Mouse (Mus musculus) hindbrain, embryonic 16.5 days (tissue): ENCODE data around the gene Kif9. TPM values are rescaled to one million over a fixed set of nuclear protein-coding genes. Genes with fewer than 3 reads are reported as not detected.
A peak's percentile ranks its signal among the peaks of the same experiment; 100 is the strongest.

Source experiments
- ATAC-seq: fragments of 200-750 bp; cut with Nextera tagmentation; 2 replicates; pipeline ENCODE4 v1.8.0; 2017; ENCODE audit warnings: moderate TSS enrichment, moderate library complexity
- H3K27ac ChIP-seq: fragments of 300-500 bp; sonication (generic); 2 replicates; pipeline ENCODE4 v1.5.1; 2014; ENCODE audit warnings: low read depth, mild to moderate bottlenecking, control low read depth, low read length, moderate library complexity
- H3K27me3 ChIP-seq: fragments of 300-500 bp; sonication (generic); replicated peaks from 2 replicates; pipeline ENCODE4 v1.6.1; 2014; ENCODE audit warnings: low read length; ENCODE audit not compliant: control insufficient read depth, insufficient read depth
- H3K36me3 ChIP-seq: fragments of 300-500 bp; sonication (generic); 2 replicates; pipeline ENCODE4 v1.6.1; 2014; ENCODE audit warnings: mild to moderate bottlenecking, low read length, moderate library complexity, mixed read lengths; ENCODE audit not compliant: control insufficient read depth, insufficient read depth
- H3K4me1 ChIP-seq: fragments of 300-500 bp; sonication (generic); 2 replicates; pipeline ENCODE4 v1.6.1; 2014; ENCODE audit warnings: low read depth, low read length; ENCODE audit not compliant: control insufficient read depth, insufficient read depth
- H3K4me2 ChIP-seq: fragments of 300-500 bp; sonication (generic); 2 replicates; pipeline ENCODE4 v1.6.1; 2014; ENCODE audit warnings: mild to moderate bottlenecking, low read length, control low read depth, moderate library complexity
- H3K4me3 ChIP-seq: fragments of 300-500 bp; sonication (generic); 2 replicates; pipeline ENCODE4 v1.5.1; 2014; ENCODE audit warnings: mild to moderate bottlenecking, low read length, control low read depth, moderate library complexity
- H3K9ac ChIP-seq: fragments of 300-500 bp; sonication (generic); 2 replicates; pipeline ENCODE4 v1.6.1; 2014; ENCODE audit warnings: low read depth, mild to moderate bottlenecking, control low read depth, low read length, moderate library complexity
- H3K9me3 ChIP-seq: fragments of 300-500 bp; sonication (generic); 2 replicates; pipeline ENCODE4 v1.6.1; 2014; ENCODE audit warnings: mild to moderate bottlenecking, low read length, moderate library complexity; ENCODE audit not compliant: control insufficient read depth
- WGBS: fragments of 180-500 bp; shearing (Covaris S2); extraction: QIAGEN DNeasy Blood & Tissue Kit; methylation state at CpG from one replicate; pipeline ENCODE4 v1.1.7; 2014; 5-methylcytosine and 5-hydroxymethylcytosine counted together
- polyA plus RNA-seq: library from polyadenylated mRNA; unstranded; fragments of >200 nt; fragmentation: Nextera tagmentation; extraction: Ambion mirVana; gene quantifications from 2 replicates; pipeline ENCODE4 v1.2.1, GENCODE M21; 2015

Kif9 gene
- polyA plus RNA-seq, 1 experiment from 2014 or later = 6.1 TPM

DNA sequence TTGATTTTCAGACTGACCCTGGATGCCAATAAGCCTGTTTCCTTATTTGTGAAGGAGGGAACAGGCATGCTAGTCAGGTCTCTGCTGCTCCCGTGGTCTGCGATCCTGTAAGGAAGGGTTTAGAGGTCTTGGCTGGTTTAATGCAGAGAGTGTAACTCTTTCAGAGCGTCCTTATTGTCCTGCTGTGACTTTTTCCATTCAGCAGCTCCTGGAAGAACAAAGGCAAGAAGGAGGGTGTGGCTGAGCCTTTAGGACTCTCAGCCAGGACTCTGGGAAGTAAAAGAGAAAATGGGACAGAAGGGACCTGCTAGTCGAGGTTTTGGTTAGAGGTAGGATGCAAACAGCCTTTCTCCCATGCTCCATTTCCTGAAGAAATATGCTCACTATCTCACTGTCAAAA is 12.1 kb downstream of the Kif9 start:
- peaks cover 2% of the 10 kb centered on the region; the same call in 1 of the 2 replicates for H3K9me3 ChIP-seq
- 13% methylated on average over 4 of the region's 4 CpGs for whole genome bisulfite sequencing
- H3K4me1 ChIP-seq = no peaks in the 10 kb centered on the region
- no peak overlapping the region for H3K9ac ChIP-seq
- no peak overlapping the region for H3K27ac ChIP-seq
- ATAC-seq = no peak
- H3K4me2 ChIP-seq = no peak overlapping the region
- no peaks in the 10 kb centered on the region; the same call in 1 of the 2 replicates for H3K36me3 ChIP-seq
- no peaks in the 10 kb centered on the region; the same call in 1 of the 2 replicates for H3K27me3 ChIP-seq
- no peak overlapping the region for H3K4me3 ChIP-seq

DNA sequence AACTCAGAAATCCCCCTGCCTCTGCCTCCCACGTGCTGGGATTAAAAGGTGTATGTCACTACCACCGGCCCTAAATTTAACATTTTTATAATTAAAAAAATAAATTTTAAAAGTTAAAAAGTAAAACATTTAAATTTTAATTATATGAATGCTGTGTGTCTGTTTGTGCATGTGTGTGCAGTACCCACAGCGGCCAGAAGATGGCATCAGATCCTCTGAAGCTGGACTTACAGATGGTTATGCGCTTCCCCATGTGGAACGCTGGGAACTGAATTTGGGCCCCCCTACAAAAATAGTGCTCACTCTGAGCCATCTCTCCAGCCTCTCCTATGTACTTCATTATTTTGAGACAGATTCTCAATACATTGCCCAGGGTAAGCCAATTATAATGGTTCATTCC is 14.2 kb downstream of the Kif9 start:
- H3K4me2 ChIP-seq = no peak overlapping the region
- no peak for ATAC-seq
- no peak overlapping the region for H3K27ac ChIP-seq
- H3K9me3 ChIP-seq = peaks cover 2% of the 10 kb centered on the region; the same call in 1 of the 2 replicates
- H3K27me3 ChIP-seq = no peaks in the 10 kb centered on the region
- no peaks in the 10 kb centered on the region for H3K4me1 ChIP-seq
- no peak overlapping the region for H3K4me3 ChIP-seq
- H3K9ac ChIP-seq = no peak overlapping the region
- 66% methylated on average over 5 of the region's 5 CpGs for WGBS
- H3K36me3 ChIP-seq = no peaks in the 10 kb centered on the region; the same call in 1 of the 2 replicates

DNA sequence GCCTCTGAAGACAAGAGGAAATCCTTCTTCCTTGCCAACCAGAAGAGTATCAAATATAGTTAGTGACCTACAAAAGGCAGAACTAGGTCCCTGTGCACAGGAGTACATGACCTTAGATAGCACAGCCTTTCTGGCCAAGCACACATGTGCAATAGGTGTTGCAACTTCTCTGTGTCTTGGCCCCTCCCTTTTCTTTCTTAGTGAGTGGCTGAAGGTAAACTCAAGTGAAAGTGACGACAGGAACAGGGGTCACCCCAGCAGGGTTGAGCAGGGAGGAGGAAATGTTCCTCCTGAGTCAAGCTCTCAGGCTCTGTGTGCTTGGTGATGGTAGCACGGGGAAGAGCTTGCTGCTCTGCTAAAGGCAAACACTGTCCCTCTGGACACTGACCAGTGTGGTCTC is 49.0 kb downstream of the Kif9 start:
- 55% methylated on average over 2 of the region's 2 CpGs for WGBS
- H3K4me3 ChIP-seq = no peak overlapping the region
- no peak overlapping the region for H3K9ac ChIP-seq
- H3K36me3 ChIP-seq = no peaks in the 10 kb centered on the region
- no peak for ATAC-seq
- H3K27ac ChIP-seq = no peak overlapping the region
- H3K27me3 ChIP-seq = no peaks in the 10 kb centered on the region
- H3K4me1 ChIP-seq = 0 out of 2 replicates have a peak, but pooled peaks cover 2% of the 10 kb centered on the region
- H3K4me2 ChIP-seq = no peak overlapping the region
- no peaks in the 10 kb centered on the region for H3K9me3 ChIP-seq

DNA sequence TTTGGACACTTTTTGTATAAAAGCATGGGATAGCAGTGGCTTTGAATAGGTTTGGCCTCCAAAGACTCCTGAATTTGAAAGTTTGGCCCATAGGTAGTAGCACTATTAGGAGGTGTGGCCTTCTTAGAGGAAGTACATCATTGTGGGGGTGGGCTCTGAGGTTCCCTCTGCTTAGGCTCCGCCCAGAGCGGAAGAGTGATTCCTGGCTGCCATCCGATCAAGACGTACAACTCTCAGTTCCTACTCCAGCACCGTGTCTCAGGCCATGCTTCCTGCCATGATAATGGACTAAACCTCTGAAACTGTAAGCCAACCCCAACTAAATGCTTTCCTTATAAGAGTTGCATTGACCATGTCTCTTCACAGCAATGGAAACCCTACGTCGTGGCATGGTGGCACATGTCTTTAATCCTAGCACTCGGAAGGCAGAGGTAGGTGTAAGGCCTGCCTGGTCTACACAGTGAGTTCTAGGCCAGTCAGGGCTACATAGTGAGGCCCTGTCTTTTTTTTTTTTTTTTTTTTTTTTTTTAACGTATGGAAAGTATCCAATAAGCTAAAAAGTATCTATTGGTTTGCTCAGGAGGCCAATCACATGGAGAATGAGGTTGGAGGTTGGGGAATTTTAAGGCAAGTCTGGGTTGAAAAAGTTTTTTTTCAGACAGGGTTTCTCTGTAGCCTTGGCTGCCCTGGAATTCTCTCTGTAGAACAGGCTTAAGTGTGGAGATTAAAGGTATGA is 52.4 kb downstream of the Kif9 start:
- H3K4me3 ChIP-seq = no peak overlapping the region
- no peak overlapping the region for H3K9ac ChIP-seq
- no peak for ATAC-seq
- no peak overlapping the region for H3K4me2 ChIP-seq
- no peak overlapping the region for H3K27ac ChIP-seq
- H3K27me3 ChIP-seq = no peaks in the 10 kb centered on the region
- 39% methylated on average over 9 of the region's 9 CpGs for WGBS
- no peaks in the 10 kb centered on the region for H3K9me3 ChIP-seq
- H3K4me1 ChIP-seq = peaks cover 12% of the 10 kb centered on the region
- H3K36me3 ChIP-seq = no peaks in the 10 kb centered on the region

DNA sequence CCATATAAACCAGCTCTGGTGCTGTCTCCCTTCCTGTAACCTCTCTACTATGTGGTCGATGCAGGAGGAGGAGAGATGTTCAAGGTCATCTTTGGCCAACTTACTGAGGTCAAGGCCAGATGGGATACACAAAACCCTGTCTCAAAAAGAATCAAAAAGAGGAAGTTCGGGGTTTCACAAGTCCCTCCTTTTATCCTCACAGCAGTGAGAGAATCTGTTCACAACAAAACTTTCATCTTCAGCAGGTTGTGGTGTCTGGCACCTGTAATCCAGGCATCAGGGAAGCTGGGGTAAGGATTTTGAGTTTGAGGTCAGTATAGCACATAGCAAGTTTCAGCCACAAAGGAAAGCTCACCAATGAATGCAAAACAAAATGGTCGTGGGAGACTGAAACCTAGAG is 53.9 kb downstream of the Kif9 start:
- no peak overlapping the region for H3K4me2 ChIP-seq
- no peaks in the 10 kb centered on the region for H3K36me3 ChIP-seq
- peaks cover 26% of the 10 kb centered on the region for H3K4me1 ChIP-seq
- H3K27ac ChIP-seq = no peak overlapping the region
- no peak for ATAC-seq
- no peak overlapping the region for H3K9ac ChIP-seq
- H3K9me3 ChIP-seq = no peaks in the 10 kb centered on the region
- 69% methylated on average over 3 of the region's 3 CpGs for WGBS
- no peak overlapping the region for H3K4me3 ChIP-seq
- H3K27me3 ChIP-seq = no peaks in the 10 kb centered on the region

DNA sequence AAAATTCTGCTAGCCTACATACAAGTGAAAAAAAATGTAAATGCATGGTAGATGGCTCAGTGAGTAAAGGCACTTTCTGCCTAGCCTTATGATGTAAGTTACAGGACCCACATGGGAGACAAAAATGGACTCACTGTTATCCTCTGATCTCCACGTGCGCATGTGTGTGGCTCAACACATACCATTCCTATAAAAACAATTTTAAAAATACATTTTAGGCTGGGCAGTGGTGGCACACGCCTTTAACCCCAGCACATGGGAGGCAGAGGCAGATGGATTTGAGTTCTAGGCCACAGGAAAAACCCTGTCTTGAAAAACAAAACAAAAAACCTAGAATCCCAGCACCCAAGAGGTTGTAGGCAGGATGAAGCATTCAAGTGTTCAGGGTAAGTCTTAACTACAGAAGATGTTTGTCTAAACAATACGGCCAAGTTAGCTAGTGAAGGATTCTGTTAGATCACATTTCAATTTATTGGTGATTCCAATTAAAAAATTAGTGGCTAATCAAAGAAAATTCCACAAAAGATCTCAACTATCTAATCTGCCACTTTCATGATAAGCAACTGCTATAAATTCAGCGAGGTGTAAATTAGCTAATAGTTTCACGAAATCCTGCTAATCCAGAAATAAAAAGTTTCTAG is 54.5 kb downstream of the Kif9 start:
- Histone ChIP-seq H3K27ac (no peak overlapping the region; the same call in 1 of the 2 replicates), H3K4me2 (peak overlapping the region; percentile 58), H3K9ac (peak overlapping the region; percentile 100), H3K9me3 (no peaks in the 10 kb centered on the region), H3K4me1 (peaks cover 27% of the 10 kb centered on the region), H3K4me3 (peak overlapping the region; percentile 100), H3K27me3 (no peaks in the 10 kb centered on the region), H3K36me3 (no peaks in the 10 kb centered on the region)
- 32% methylated on average over 6 of the region's 6 CpGs for WGBS
- no peak for ATAC-seq

DNA sequence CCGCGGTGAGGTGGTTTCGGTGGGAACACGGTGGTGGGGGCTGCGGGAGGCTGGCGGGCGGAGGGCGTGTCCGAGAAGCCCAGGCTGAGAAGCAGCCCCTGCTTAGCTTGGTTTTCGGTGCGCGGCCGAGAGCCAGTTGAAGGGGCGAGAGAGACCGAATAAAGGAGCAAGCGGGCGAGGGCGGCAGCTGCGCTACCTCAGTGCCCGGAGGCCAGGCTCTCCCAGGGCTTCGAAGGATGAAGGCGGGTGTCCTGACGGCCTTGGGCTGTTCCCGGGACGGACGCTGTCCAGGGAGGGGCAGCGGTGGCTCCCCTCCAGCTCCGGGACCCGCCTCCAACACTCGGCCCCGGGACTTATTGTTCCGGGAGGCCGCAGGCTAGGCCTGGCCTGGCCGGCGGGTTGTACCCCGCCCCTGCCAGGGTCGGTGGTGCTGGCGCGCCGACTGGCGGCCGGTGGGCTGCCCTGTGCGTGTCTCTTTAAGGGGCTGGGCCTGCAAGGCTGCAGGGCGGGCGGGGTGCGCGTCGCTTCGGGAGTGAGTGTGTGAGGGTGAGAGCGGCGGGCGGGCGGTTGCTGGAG is 55.2 kb downstream of the Kif9 start:
- peak overlapping the region; percentile 100 for H3K27ac ChIP-seq
- no peaks in the 10 kb centered on the region for H3K36me3 ChIP-seq
- ATAC-seq = peak; percentile 99
- no peaks in the 10 kb centered on the region for H3K9me3 ChIP-seq
- peaks cover 27% of the 10 kb centered on the region for H3K4me1 ChIP-seq
- peak overlapping the region; percentile 100 for H3K9ac ChIP-seq
- H3K4me2 ChIP-seq = peak overlapping the region; percentile 58
- no peaks in the 10 kb centered on the region for H3K27me3 ChIP-seq
- peak overlapping the region; percentile 100 for H3K4me3 ChIP-seq
- WGBS = under 1% methylated on average over 47 of the region's 53 CpGs

DNA sequence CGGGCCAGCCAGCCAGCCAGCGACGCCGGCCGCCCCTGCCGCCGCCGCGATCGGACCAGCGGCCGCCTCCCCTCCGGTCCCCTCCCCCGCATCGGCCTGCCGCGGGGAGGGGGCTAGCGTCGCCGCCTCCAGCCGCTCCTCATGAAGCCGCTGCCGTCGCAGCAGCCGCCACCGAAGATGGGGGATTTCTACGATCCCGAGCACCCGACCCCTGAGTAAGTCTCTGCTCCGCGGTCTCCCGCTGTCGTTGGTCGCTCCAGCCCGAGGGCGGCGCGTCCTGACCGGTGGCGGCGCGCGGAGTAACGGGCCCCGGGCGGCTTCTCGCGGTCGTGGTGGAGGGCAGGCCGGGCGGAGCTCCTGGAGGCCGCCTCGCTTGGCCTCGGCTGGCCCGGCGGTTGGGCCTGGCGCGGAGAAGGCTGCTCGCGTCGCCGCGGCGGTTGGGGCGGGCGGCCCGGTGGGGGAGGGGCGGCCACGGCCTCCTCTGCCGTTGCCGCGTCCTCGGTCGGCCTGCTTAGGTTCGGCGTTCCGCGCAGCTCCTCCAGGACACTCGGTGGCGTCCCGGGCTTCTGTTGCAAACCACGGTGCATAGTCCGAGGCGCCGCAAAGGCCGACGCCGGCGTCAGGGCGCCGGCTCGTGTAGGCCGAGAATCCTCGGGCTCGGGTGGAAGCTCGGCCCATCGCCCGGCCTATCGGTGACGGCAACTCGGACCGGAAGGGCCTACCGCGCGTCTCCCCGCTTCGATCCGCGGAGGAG is 56.0 kb downstream of the Kif9 start, which contains the start of gene Setd2:
Setd2 (plus strand) TSS at position 60 of the 754 bp plus-strand sequence.
- Histone ChIP-seq H3K4me2 (peak within 1 kb of the TSS; percentile 88), H3K27ac (peak within 1 kb of the TSS; percentile 100), H3K36me3 (no peaks in the 10 kb centered on the region), H3K4me3 (peak within 1 kb of the TSS; percentile 100), H3K27me3 (no peaks in the 10 kb centered on the region), H3K9ac (peak within 1 kb of the TSS; percentile 100), H3K9me3 (no peaks in the 10 kb centered on the region), H3K4me1 (peaks cover 27% of the 10 kb centered on the region)
- WGBS = under 1% methylated on average over 75 of the region's 109 CpGs
- ATAC-seq = 0 out of 2 replicates have a peak, but pooled peaks have one; percentile 0
